Mouse (Mus musculus) liver, adult 2 months (tissue): Measurements from ENCODE around the gene Vangl1.

ENCODE experiments used
- CTCF ChIP-seq: fragments of 200-500 bp; IDR thresholded peaks from 2 replicates; pipeline ENCODE4 v1.5.1; 2011; ENCODE audit warnings: low read depth, low read length, control low read depth
- POLR2A ChIP-seq: fragments of 200-500 bp; IDR thresholded peaks from 2 replicates; pipeline ENCODE4 v1.6.1; 2011; ENCODE audit warnings: low read length, control low read depth; ENCODE audit not compliant: insufficient read depth; ENCODE audit errors: extremely low read depth

DNA sequence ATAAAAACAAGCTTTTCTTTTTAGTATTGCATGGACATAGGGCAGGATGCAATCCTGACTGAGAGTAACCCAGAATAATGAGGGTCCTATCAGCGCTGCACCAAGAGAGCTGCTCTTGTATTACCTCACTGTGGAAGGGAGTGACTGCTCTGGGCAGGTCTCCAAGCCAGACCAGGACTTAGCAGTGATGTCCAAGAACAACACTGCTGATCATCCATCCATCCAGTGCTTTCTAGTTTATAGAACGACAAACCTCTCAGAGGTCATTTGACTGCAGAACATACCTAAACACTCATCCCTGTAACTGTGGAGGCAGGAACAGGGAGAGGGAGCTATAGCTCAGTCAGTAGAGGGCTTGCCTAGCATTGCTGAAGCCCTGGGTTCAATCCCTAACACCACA lies 11.9 kb downstream of the Vangl1 start:
- no peak for TF ChIP-seq POLR2A
- TF ChIP-seq CTCF = no peak
